Mouse (Mus musculus) heart, embryonic 16.5 days (tissue): ENCODE data around the gene Copg2. TPM values are rescaled to one million over a fixed set of nuclear protein-coding genes. Genes with fewer than 3 reads are reported as not detected.
"Not testable (repeated sequence)": the region's sequence is repeated elsewhere in the genome, so short reads cannot be mapped to it uniquely, and the experiment has no call there.

Experiments used
- ATAC-seq: fragments of 200-750 bp; cut with Nextera tagmentation; replicated peaks from 2 replicates; pipeline ENCODE4 v1.8.0; 2017; ENCODE audit warnings: moderate number of reproducible peaks; ENCODE audit not compliant: insufficient read depth, low FRiP score; ENCODE audit errors: extremely low read depth
- H3K27ac ChIP-seq: fragments of 300-500 bp; sonication (generic); 2 replicates; pipeline ENCODE4 v1.5.1; 2014; ENCODE audit warnings: mild to moderate bottlenecking, low read length, control low read depth, moderate library complexity
- H3K27me3 ChIP-seq: fragments of 300-500 bp; sonication (generic); 2 replicates; pipeline ENCODE4 v1.6.1; 2014; ENCODE audit warnings: low read length, mixed read lengths; ENCODE audit not compliant: control insufficient read depth, insufficient read depth
- H3K36me3 ChIP-seq: fragments of 300-500 bp; sonication (generic); 2 replicates; pipeline ENCODE4 v1.6.1; 2014; ENCODE audit not compliant: control insufficient read depth, insufficient read depth
- H3K4me1 ChIP-seq: fragments of 300-500 bp; sonication (generic); 2 replicates; pipeline ENCODE4 v1.6.1; 2014; ENCODE audit warnings: low read length, mixed read lengths; ENCODE audit not compliant: control insufficient read depth, insufficient read depth
- H3K4me2 ChIP-seq: fragments of 300-500 bp; sonication (generic); 2 replicates; pipeline ENCODE4 v1.6.1; 2014; ENCODE audit warnings: low read depth, mild to moderate bottlenecking, control low read depth, low read length
- H3K4me3 ChIP-seq: fragments of 300-500 bp; sonication (generic); 2 replicates; pipeline ENCODE4 v1.5.1; 2014; ENCODE audit warnings: mild to moderate bottlenecking, control low read depth, low read length
- H3K9ac ChIP-seq: fragments of 300-500 bp; sonication (generic); 2 replicates; pipeline ENCODE4 v1.6.1; 2014; ENCODE audit warnings: low read length, control low read depth
- H3K9me3 ChIP-seq: fragments of 300-500 bp; sonication (generic); replicated peaks from 2 replicates; pipeline ENCODE4 v1.6.1; 2016; ENCODE audit warnings: low read length; ENCODE audit not compliant: control insufficient read depth
- WGBS: fragments of 180-500 bp; shearing (Covaris S2); extraction: QIAGEN DNeasy Blood & Tissue Kit; methylation state at CpG from one replicate; pipeline ENCODE4 v1.1.7; 2014; 5-methylcytosine and 5-hydroxymethylcytosine counted together
- polyA plus RNA-seq: library from polyadenylated mRNA; unstranded; fragments of >200 nt; fragmentation: Nextera tagmentation; extraction: Ambion mirVana; gene quantifications from 2 replicates; pipeline ENCODE4 v1.2.1, GENCODE M21; 2015

Copg2 gene
- polyA plus RNA-seq, 1 experiment from 2014 or later, result 20.9 TPM

GRCm38 (mm10) chr6:30865031-30865678 is 31.4 kb downstream of the Copg2 start:
- H3K27ac ChIP-seq, result no peak overlapping the region
- 66% methylated on average over 3 of the region's 3 CpGs for WGBS
- no peak overlapping the region for H3K9ac ChIP-seq
- no peaks in the 10 kb centered on the region for H3K27me3 ChIP-seq
- no peak for ATAC-seq
- no peaks in the 10 kb centered on the region for H3K4me1 ChIP-seq
- H3K36me3 ChIP-seq, result no peaks in the 10 kb centered on the region
- H3K4me2 ChIP-seq, result no peak overlapping the region
- H3K9me3 ChIP-seq, result no peaks in the 10 kb centered on the region
- no peak overlapping the region for H3K4me3 ChIP-seq

- H3K4me3 ChIP-seq, result no peak overlapping the region
- no peak for ATAC-seq
- no peak overlapping the region for H3K9ac ChIP-seq
- H3K9me3 ChIP-seq, result no peaks in the 10 kb centered on the region
- no peaks in the 10 kb centered on the region for H3K4me1 ChIP-seq
- no peak overlapping the region for H3K4me2 ChIP-seq
- 97% methylated on average over 7 of the region's 7 CpGs for WGBS
- no peaks in the 10 kb centered on the region for H3K27me3 ChIP-seq
- H3K27ac ChIP-seq, result no peak overlapping the region
- H3K36me3 ChIP-seq, result peaks cover 8% of the 10 kb centered on the region
Measured at GRCm38 (mm10) chr6:30855956-30856355, 40.6 kb downstream of the Copg2 start.

GRCm38 (mm10) chr6:30855205-30855604 is 41.4 kb downstream of the Copg2 start:
- Histone ChIP-seq H3K4me1 (no peaks in the 10 kb centered on the region), H3K36me3 (peaks cover 8% of the 10 kb centered on the region), H3K4me2 (no peak overlapping the region), H3K4me3 (no peak overlapping the region), H3K9me3 (no peaks in the 10 kb centered on the region), H3K9ac (no peak overlapping the region), H3K27me3 (no peaks in the 10 kb centered on the region), H3K27ac (no peak overlapping the region)
- no peak for ATAC-seq
- 74% methylated on average over 2 of the region's 2 CpGs for WGBS

GRCm38 (mm10) chr6:30849818-30850217 is 46.8 kb downstream of the Copg2 start:
- Histone ChIP-seq H3K4me3 (no peak overlapping the region), H3K4me2 (no peak overlapping the region), H3K4me1 (0 out of 2 replicates have a peak, but pooled peaks cover 2% of the 10 kb centered on the region), H3K9me3 (no peaks in the 10 kb centered on the region), H3K27me3 (no peaks in the 10 kb centered on the region), H3K36me3 (no peaks in the 10 kb centered on the region; the same call in 1 of the 2 replicates), H3K9ac (no peak overlapping the region), H3K27ac (0 out of 2 replicates have a peak overlapping the region, but pooled peaks have one; percentile 4)
- 52% methylated on average over 2 of the region's 2 CpGs for WGBS
- ATAC-seq, result peak; percentile 58; the same call in 1 of the 2 replicates

GRCm38 (mm10) chr6:30832241-30832640 is 64.4 kb downstream of the Copg2 start:
- no peaks in the 10 kb centered on the region for H3K9me3 ChIP-seq
- no peak overlapping the region for H3K9ac ChIP-seq
- no peak overlapping the region for H3K4me3 ChIP-seq
- ATAC-seq, result no peak
- H3K4me1 ChIP-seq, result no peaks in the 10 kb centered on the region
- 48% methylated on average over 2 of the region's 2 CpGs for WGBS
- no peaks in the 10 kb centered on the region for H3K27me3 ChIP-seq
- no peaks in the 10 kb centered on the region for H3K36me3 ChIP-seq
- no peak overlapping the region for H3K27ac ChIP-seq
- H3K4me2 ChIP-seq, result no peak overlapping the region

GRCm38 (mm10) chr6:30813626-30814025 is 83.0 kb downstream of the Copg2 start:
- Histone ChIP-seq H3K4me3 (no peak overlapping the region), H3K9me3 (no peaks in the 10 kb centered on the region), H3K4me1 (no peaks in the 10 kb centered on the region), H3K27ac (no peak overlapping the region), H3K27me3 (no peaks in the 10 kb centered on the region), H3K36me3 (peaks cover 4% of the 10 kb centered on the region; the same call in 1 of the 2 replicates), H3K9ac (no peak overlapping the region), H3K4me2 (no peak overlapping the region)
- ATAC-seq, result no peak

GRCm38 (mm10) chr6:30805053-30805752 is 91.4 kb downstream of the Copg2 start:
- 89% methylated on average over 5 of the region's 5 CpGs for WGBS
- no peaks in the 10 kb centered on the region for H3K27me3 ChIP-seq
- H3K36me3 ChIP-seq, result peaks cover 16% of the 10 kb centered on the region; the same call in 1 of the 2 replicates
- H3K9me3 ChIP-seq, result no peaks in the 10 kb centered on the region
- no peak overlapping the region for H3K4me3 ChIP-seq
- no peak overlapping the region for H3K27ac ChIP-seq
- no peak overlapping the region for H3K4me2 ChIP-seq
- H3K4me1 ChIP-seq, result no peaks in the 10 kb centered on the region
- peak; percentile 18; the same call in 1 of the 2 replicates for ATAC-seq
- no peak overlapping the region for H3K9ac ChIP-seq

GRCm38 (mm10) chr6:30804389-30805052 is 92.1 kb downstream of the Copg2 start:
- peak; percentile 67 for ATAC-seq
- H3K27me3 ChIP-seq, H3K9me3 ChIP-seq, H3K4me3 ChIP-seq, H3K4me1 ChIP-seq, H3K4me2 ChIP-seq, H3K9ac ChIP-seq, H3K27ac ChIP-seq: not testable (repeated sequence)
- WGBS, result 78% methylated on average over 6 of the region's 6 CpGs
- peaks cover 16% of the 10 kb centered on the region; the same call in 1 of the 2 replicates for H3K36me3 ChIP-seq

GRCm38 (mm10) chr6:30802915-30803314 is 93.7 kb downstream of the Copg2 start:
- H3K27ac ChIP-seq, H3K4me3 ChIP-seq, H3K9me3 ChIP-seq, H3K27me3 ChIP-seq, H3K4me1 ChIP-seq, H3K4me2 ChIP-seq, H3K9ac ChIP-seq: not testable (repeated sequence)
- ATAC-seq, result 0 out of 2 replicates have a peak, but pooled peaks have one; percentile 14
- 88% methylated on average over 7 of the region's 7 CpGs for WGBS
- peaks cover 13% of the 10 kb centered on the region; the same call in 1 of the 2 replicates for H3K36me3 ChIP-seq
